Mouse (Mus musculus): ENCODE data around the gene Lsp1.
A peak's percentile ranks its signal among the peaks of the same experiment; 100 is the strongest.

DNA sequence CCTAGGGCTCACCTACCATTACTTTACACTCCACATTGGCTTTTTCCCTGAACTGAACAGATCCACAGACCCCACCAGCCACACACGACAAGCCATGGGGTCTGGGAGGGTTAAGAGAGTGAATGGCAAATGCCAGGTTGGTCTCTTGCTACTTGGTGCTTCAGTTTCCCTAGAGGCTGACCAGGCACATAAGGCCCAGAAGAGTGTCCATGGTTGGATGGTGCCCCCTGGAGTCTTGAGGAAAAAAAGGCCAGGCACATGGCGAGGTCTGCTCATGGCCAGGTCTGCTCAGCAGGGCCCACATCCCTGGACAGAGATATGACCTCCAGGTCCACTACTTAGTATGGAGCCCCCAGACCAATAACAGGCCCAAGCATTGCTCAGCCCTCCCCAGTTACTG is 37.2 kb downstream of the Lsp1 start:
- peak; percentile 43; the same call in 1 of the 2 replicates for TF ChIP-seq CTCF (IDR thresholded peaks at IDR 0.05; ENCODE audit: control insufficient read depth, insufficient read depth, insufficient replicate concordance, low read depth, low read length)
- TF ChIP-seq POLR2A (IDR thresholded peaks at IDR 0.05; ENCODE audit: control insufficient read depth, low read depth, low read length), result no peak
